Mouse (Mus musculus): ENCODE results near the gene Actg2. TPM values are rescaled to one million over a fixed set of nuclear protein-coding genes. Genes with fewer than 3 reads are reported as not detected.

Gene Actg2
- total and polyA plus RNA-seq, 2 experiments from 2014 or later = 1.7 to 2.1 TPM

GRCm38 (mm10) chr6:83515172-83515571 lies 20.9 kb downstream of the Actg2 start:
- Histone ChIP-seq H3K4me1 (ENCODE audit: insufficient read depth, low read length) (no peaks in the 10 kb centered on the region), H3K9ac (replicated peaks; ENCODE audit: low read length) (no peak overlapping the region), H3K27ac (no peak overlapping the region), H3K4me3 (ENCODE audit: low read length) (no peak overlapping the region), H3K27me3 (ENCODE audit: insufficient read depth, low read length) (no peaks in the 10 kb centered on the region), H3K36me3 (ENCODE audit: insufficient read depth, low read length) (no peaks in the 10 kb centered on the region), H3K4me2 (ENCODE audit: low read depth, low read length) (no peak overlapping the region), H3K9me3 (ENCODE audit: low read length) (no peaks in the 10 kb centered on the region)
- DNase-seq (ENCODE audit: low spot score) (no peak), ATAC-seq (no peak)
- 64% methylated on average over 3 of the region's 3 CpGs for WGBS
- TF ChIP-seq CTCF (IDR thresholded peaks at IDR 0.05; ENCODE audit: low read depth) = no peak

GRCm38 (mm10) chr6:83512495-83512894 lies 23.6 kb downstream of the Actg2 start:
- no peak overlapping the region for H3K4me3 ChIP-seq (ENCODE audit: low read length)
- H3K4me1 ChIP-seq (ENCODE audit: insufficient read depth, low read length) = no peaks in the 10 kb centered on the region
- H3K27ac ChIP-seq = no peak overlapping the region
- no peaks in the 10 kb centered on the region for H3K9me3 ChIP-seq (ENCODE audit: low read length)
- H3K36me3 ChIP-seq (ENCODE audit: insufficient read depth, low read length) = no peaks in the 10 kb centered on the region
- no peaks in the 10 kb centered on the region for H3K27me3 ChIP-seq (ENCODE audit: insufficient read depth, low read length)
- DNase-seq (ENCODE audit: low spot score) = peak; percentile 78
- TF ChIP-seq CTCF (IDR thresholded peaks at IDR 0.05; ENCODE audit: low read depth) = peak; percentile 81
- H3K9ac ChIP-seq (replicated peaks; ENCODE audit: low read length) = no peak overlapping the region
- no peak overlapping the region for H3K4me2 ChIP-seq (ENCODE audit: low read depth, low read length)
- 0 out of 2 replicates have a peak, but pooled peaks have one; percentile 33 for ATAC-seq
- WGBS = 24% methylated on average over 1 of the region's 1 CpGs

- no peak overlapping the region for H3K4me3 ChIP-seq (ENCODE audit: low read length)
- H3K27me3 ChIP-seq (ENCODE audit: insufficient read depth, low read length) = no peaks in the 10 kb centered on the region
- no peaks in the 10 kb centered on the region for H3K36me3 ChIP-seq (ENCODE audit: insufficient read depth, low read length)
- TF ChIP-seq CTCF (IDR thresholded peaks at IDR 0.05; ENCODE audit: low read depth) = peak; percentile 50
- H3K4me2 ChIP-seq (ENCODE audit: low read depth, low read length) = no peak overlapping the region
- H3K4me1 ChIP-seq (ENCODE audit: insufficient read depth, low read length) = peaks cover 6% of the 10 kb centered on the region; the same call in 1 of the 2 replicates
- H3K9ac ChIP-seq (replicated peaks; ENCODE audit: low read length) = no peak overlapping the region
- WGBS = 61% methylated on average over 2 of the region's 2 CpGs
- no peak for DNase-seq (ENCODE audit: low spot score)
- no peak for ATAC-seq
- H3K27ac ChIP-seq = no peak overlapping the region
- no peaks in the 10 kb centered on the region for H3K9me3 ChIP-seq (ENCODE audit: low read length)
Measured at GRCm38 (mm10) chr6:83510210-83510609, 25.9 kb downstream of the Actg2 start.

GRCm38 (mm10) chr6:83509442-83509841 lies 26.6 kb downstream of the Actg2 start:
- H3K36me3 ChIP-seq (ENCODE audit: insufficient read depth, low read length) = no peaks in the 10 kb centered on the region
- H3K4me1 ChIP-seq (ENCODE audit: insufficient read depth, low read length) = peaks cover 6% of the 10 kb centered on the region; the same call in 1 of the 2 replicates
- no peak overlapping the region for H3K4me3 ChIP-seq (ENCODE audit: low read length)
- peak; percentile 35 for TF ChIP-seq CTCF (IDR thresholded peaks at IDR 0.05; ENCODE audit: low read depth)
- DNase-seq (ENCODE audit: low spot score) = peak; percentile 67
- H3K9ac ChIP-seq (replicated peaks; ENCODE audit: low read length) = no peak overlapping the region
- H3K27ac ChIP-seq = no peak overlapping the region
- H3K4me2 ChIP-seq (ENCODE audit: low read depth, low read length) = no peak overlapping the region
- no peak for ATAC-seq
- no peaks in the 10 kb centered on the region for H3K9me3 ChIP-seq (ENCODE audit: low read length)
- H3K27me3 ChIP-seq (ENCODE audit: insufficient read depth, low read length) = no peaks in the 10 kb centered on the region
- 26% methylated on average over 8 of the region's 8 CpGs for whole genome bisulfite sequencing

GRCm38 (mm10) chr6:83507168-83507546 lies 28.9 kb downstream of the Actg2 start:
- Histone ChIP-seq H3K36me3 (ENCODE audit: insufficient read depth, low read length) (no peaks in the 10 kb centered on the region), H3K9ac (replicated peaks; ENCODE audit: low read length) (peak overlapping the region; percentile 75), H3K27ac (peak overlapping the region; percentile 94), H3K27me3 (ENCODE audit: insufficient read depth, low read length) (no peaks in the 10 kb centered on the region), H3K4me3 (ENCODE audit: low read length) (peak overlapping the region; percentile 54), H3K9me3 (ENCODE audit: low read length) (no peaks in the 10 kb centered on the region), H3K4me1 (ENCODE audit: insufficient read depth, low read length) (peaks cover 6% of the 10 kb centered on the region; the same call in 1 of the 2 replicates), H3K4me2 (ENCODE audit: low read depth, low read length) (peak overlapping the region; percentile 64)
- no peak for DNase-seq (ENCODE audit: low spot score)
- 33% methylated on average over 6 of the region's 6 CpGs for WGBS
- TF ChIP-seq CTCF (IDR thresholded peaks at IDR 0.05; ENCODE audit: low read depth) = no peak
- ATAC-seq = no peak

- peak; percentile 99 for DNase-seq (ENCODE audit: low spot score)
- peak; percentile 24; the same call in 1 of the 2 replicates for TF ChIP-seq CTCF (IDR thresholded peaks at IDR 0.05; ENCODE audit: low read depth)
- Histone ChIP-seq H3K9ac (replicated peaks; ENCODE audit: low read length) (peak within 1 kb of the TSS; percentile 75), H3K27ac (peak within 1 kb of the TSS; percentile 94), H3K9me3 (ENCODE audit: low read length) (no peaks in the 10 kb centered on the region), H3K36me3 (ENCODE audit: insufficient read depth, low read length) (no peaks in the 10 kb centered on the region), H3K4me2 (ENCODE audit: low read depth, low read length) (peak within 1 kb of the TSS; percentile 64), H3K27me3 (ENCODE audit: insufficient read depth, low read length) (no peaks in the 10 kb centered on the region), H3K4me3 (ENCODE audit: low read length) (peak within 1 kb of the TSS; percentile 54), H3K4me1 (ENCODE audit: insufficient read depth, low read length) (peaks cover 6% of the 10 kb centered on the region; the same call in 1 of the 2 replicates)
- peak; percentile 98 for ATAC-seq
- under 1% methylated on average over 54 of the region's 54 CpGs for WGBS
Measured at GRCm38 (mm10) chr6:83506258-83507167, 29.6 kb downstream of the Actg2 start, which contains the start of gene Dguok. TSS of gene Dguok (minus strand) at chr6:83506969.

Measured in hindbrain, postnatal 0 days (tissue).